12 mouse cellular contexts compared by ENCODE assay signal in genomic region chr15:26639726-26640125, GRCm38 (mm10).
A peak's percentile ranks its signal among the peaks of the same experiment; 100 is the strongest.
DNase-seq lines count a peak whose midpoint lies in the region; TF ChIP-seq lines count a peak whose summit lies in the region.
"Had no signal": no experiment of that assay in that cellular context is flagged by ENCODE, and none has a peak within 500 bp of the region (broad histone marks: within the 10 kb centered on the region; RNA-seq: fewer than 3 reads in every experiment).

No protein-coding gene starts in this region.

- TF ChIP-seq POLR2A in heart, adult 2 months (IDR thresholded peaks at IDR 0.05; ENCODE audit: insufficient read depth, low read depth, low read length), result no peak
- no peak for TF ChIP-seq POLR2A in cortical plate, adult 2 months (IDR thresholded peaks at IDR 0.05; ENCODE audit: extremely low read depth, insufficient read depth, low read length)

- H3K4me1 ChIP-seq in heart, adult 2 months (ENCODE audit: control insufficient read depth, insufficient read depth, low read length), result peaks cover 3% of the 10 kb centered on the region
- no peaks in the 10 kb centered on the region for H3K4me1 ChIP-seq in ES-E14 (ENCODE audit: control insufficient read depth in 2 of 2, insufficient read depth in 2 of 2, low read length in 2 of 2, poor library complexity in 1 of 2)
- no peaks in the 10 kb centered on the region for H3K4me1 ChIP-seq in cortical plate, adult 2 months (ENCODE audit: control insufficient read depth, insufficient read depth, low read length)
- H3K4me1 ChIP-seq: hindbrain, embryonic 15.5 days; neural tube, embryonic 12.5 days had no signal

- intact Hi-C loops in heart, adult 2 months (cut with DNase I), result loop anchor here (2.0 kb wide), 1 partner anchor 255 kb away; the partner anchor contains the start of gene Fbxl7
- intact Hi-C loops in heart, postnatal 25 days (cut with DNase I), result loop anchor here (2.0 kb wide), 1 partner anchor 255 kb away; the partner anchor contains the start of gene Fbxl7
- intact Hi-C loops in left cerebral cortex, postnatal 14 days (cut with DNase I), result loop anchor here (5.0 to 10.0 kb wide), 3 partner anchors 255 to 598 kb away; partner anchors contain the start of gene Fbxl7

- H3K9ac ChIP-seq in heart, adult 2 months (ENCODE audit: low read depth, low read length), result no peak overlapping the region
- H3K9ac ChIP-seq in ES-E14 (ENCODE audit: insufficient read depth, low read depth, low read length, poor library complexity, severe bottlenecking), result no peak overlapping the region
- H3K9ac ChIP-seq: hindbrain, embryonic 15.5 days; neural tube, embryonic 12.5 days had no signal

- 37% methylated on average over 7 of the region's 7 CpGs for WGBS in heart, adult 2 months

- no peaks in the 10 kb centered on the region for H3K9me3 ChIP-seq in ES-E14 (ENCODE audit: control insufficient read depth, insufficient read depth, low read depth, low read length)
- H3K9me3 ChIP-seq: hindbrain, embryonic 15.5 days; neural tube, embryonic 12.5 days had no signal

- no peak for DNase-seq in heart, adult 2 months
- no peak for DNase-seq in heart, postnatal 25 days (ENCODE audit: low spot score)
- peak; percentile 23 to 26 for DNase-seq in left cerebral cortex, postnatal 14 days (ENCODE audit: low spot score in 2 of 2)
- no peak for DNase-seq in left cerebral cortex, adult 9 months (ENCODE audit: low spot score in 2 of 2)
- DNase-seq in ES-E14 (ENCODE audit: low read depth, low spot score), result no peak
- no peak for DNase-seq in B cell, adult 2 months
- DNase-seq: cerebellum, adult 9-10 months; heart, adult 11 months; right cerebral cortex, postnatal 25 days had no signal

- no peaks in the 10 kb centered on the region for H3K27me3 ChIP-seq in heart, adult 2 months (ENCODE audit: control insufficient read depth, insufficient read depth, low read length)
- H3K27me3 ChIP-seq: hindbrain, embryonic 15.5 days; neural tube, embryonic 12.5 days had no signal

- H3K36me3 ChIP-seq in heart, adult 2 months (ENCODE audit: control insufficient read depth, insufficient read depth, low read length), result peaks cover 4% of the 10 kb centered on the region
- no peaks in the 10 kb centered on the region for H3K36me3 ChIP-seq in ES-E14 (ENCODE audit: control insufficient read depth, insufficient read depth, low read length, poor library complexity, severe bottlenecking)
- H3K36me3 ChIP-seq: hindbrain, embryonic 15.5 days; neural tube, embryonic 12.5 days had no signal

- peak overlapping the region; percentile 39 for H3K27ac ChIP-seq in heart, adult 2 months
- no peak overlapping the region for H3K27ac ChIP-seq in ES-E14 (ENCODE audit: insufficient read depth, low read depth, low read length, poor library complexity, severe bottlenecking)
- H3K27ac ChIP-seq in cortical plate, adult 2 months (ENCODE audit: insufficient read depth, low read length), result no peak overlapping the region
- H3K27ac ChIP-seq: hindbrain, embryonic 15.5 days; neural tube, embryonic 12.5 days had no signal

- no peaks in the 10 kb centered on the region for H3K79me2 ChIP-seq in heart, adult 2 months (replicated peaks; ENCODE audit: control insufficient read depth, insufficient read depth, low read length)

- H3K4me3 ChIP-seq in heart, adult 2 months, result no peak overlapping the region
- no peak overlapping the region for H3K4me3 ChIP-seq in ES-E14 (ENCODE audit: insufficient read depth in 1 of 2, low read depth in 1 of 2, low read length in 2 of 2, poor library complexity in 1 of 2, severe bottlenecking in 1 of 2)
- H3K4me3 ChIP-seq in cortical plate, adult 2 months (ENCODE audit: insufficient read depth, low read length), result no peak overlapping the region
- H3K4me3 ChIP-seq: hindbrain, embryonic 15.5 days; neural tube, embryonic 12.5 days had no signal

- TF ChIP-seq EP300 in heart, adult 2 months (IDR thresholded peaks at IDR 0.05; ENCODE audit: insufficient read depth, low read depth, low read length), result no peak

- TF ChIP-seq CTCF in heart, adult 2 months (IDR thresholded peaks at IDR 0.05), result peak; percentile 76
- TF ChIP-seq CTCF in cortical plate, adult 2 months (IDR thresholded peaks at IDR 0.05; ENCODE audit: extremely low read depth, insufficient read depth, low read length), result peak; percentile 10; the same call in 1 of the 2 replicates

- in situ Hi-C loops in ES-E14 (cut with MboI; ENCODE audit: low sequenced_read_pairs in 2 of 2, unreplicated experiment in 2 of 2), result no loop called here

TF ChIP-seq in ES-E14, 5 proteins besides CTCF, POLR2A, EP300 and RAD21:
- TF ChIP-seq HCFC1 (IDR thresholded peaks at IDR 0.05; ENCODE audit: borderline replicate concordance, insufficient read depth, low read length) (no peak), ZNF384 (IDR thresholded peaks at IDR 0.05; ENCODE audit: low read depth, low read length) (0 out of 2 replicates have a peak, but pooled peaks have one; percentile 0), ZC3H11A (IDR thresholded peaks at IDR 0.05; ENCODE audit: borderline replicate concordance, low read depth, low read length) (0 out of 2 replicates have a peak, but pooled peaks have one; percentile 13)

Comparison
In these comparisons a context has a peak if more than half of its experiments do, and no peak if none do; other contexts are left out.
1. DNase-seq: peak in left cerebral cortex, postnatal 14 days (2 of 2); none in heart, adult 2 months (0 of 2), heart, postnatal 25 days (single experiment), left cerebral cortex, adult 9 months (0 of 2), ES-E14 (single experiment) and B cell, adult 2 months (0 of 2).